Mouse (Mus musculus) layer of hippocampus, adult 2 months (tissue): ENCODE measurements around the gene Zfp324. TPM values are rescaled to one million over a fixed set of nuclear protein-coding genes. Genes with fewer than 3 reads are reported as not detected.
A peak's percentile ranks its signal among the peaks of the same experiment; 100 is the strongest.

Source experiments
- DNase-seq, 2 experiments: peaks; one replicate each; pipeline ENCODE4 v3.0.0; 2022; ENCODE audit warnings: low spot score in 2 of 2
- H3K27ac ChIP-seq: fragments of 200-600 bp; 2 replicates; pipeline ENCODE4 v1.8.1; 2022
- H3K4me3 ChIP-seq: fragments of 200-600 bp; 2 replicates; pipeline ENCODE4 v1.8.1; 2022; ENCODE audit warnings: mild to moderate bottlenecking
- CTCF ChIP-seq: fragments of 200-600 bp; conservative IDR thresholded peaks from 2 replicates; pipeline ENCODE4 v1.8.1; 2022; ENCODE audit warnings: antibody characterized with exemption, mild to moderate bottlenecking, moderate library complexity
- total RNA-seq, 2 experiments: library from RNA; stranded (reverse); gene quantifications; 2 replicates each; pipeline ENCODE4 v1.2.3; 2021

Gene Zfp324
- total RNA-seq, 2 experiments from 2014 or later: 11.0 to 11.4 TPM

- no peak for DNase-seq
- Histone ChIP-seq H3K4me3 (no peak overlapping the region; the same call in 1 of the 2 replicates), H3K27ac (peak overlapping the region; percentile 98; the same call in 1 of the 2 replicates)
- no peak for TF ChIP-seq CTCF
These were observed 13.5 kb downstream of the Zfp324 start for GRCm38 (mm10) chr7:12978931-12979722.

GRCm38 (mm10) chr7:12979776-12980175 lies 14.1 kb downstream of the Zfp324 start:
- H3K27ac ChIP-seq: no peak overlapping the region
- TF ChIP-seq CTCF: no peak
- no peak overlapping the region for H3K4me3 ChIP-seq
- no peak for DNase-seq

GRCm38 (mm10) chr7:12980291-12980690 lies 14.7 kb downstream of the Zfp324 start:
- no peak for DNase-seq
- TF ChIP-seq CTCF: no peak
- Histone ChIP-seq H3K4me3 (no peak overlapping the region), H3K27ac (no peak overlapping the region)

- no peak overlapping the region for H3K4me3 ChIP-seq
- no peak for TF ChIP-seq CTCF
These were observed 20.1 kb downstream of the Zfp324 start for GRCm38 (mm10) chr7:12985724-12986123.

GRCm38 (mm10) chr7:12986906-12987305 lies 21.3 kb downstream of the Zfp324 start:
- no peak overlapping the region for H3K4me3 ChIP-seq
- no peak overlapping the region for H3K27ac ChIP-seq
- no peak for TF ChIP-seq CTCF
- DNase-seq: no peak

More at GRCm38 (mm10) chr7:12985724-12986123, 20.1 kb downstream of the Zfp324 start:
- no peak overlapping the region for H3K27ac ChIP-seq
- DNase-seq: no peak

- Histone ChIP-seq H3K27ac (no peak overlapping the region), H3K4me3 (no peak overlapping the region)
- no peak for TF ChIP-seq CTCF
- no peak for DNase-seq
These were observed 22.0 kb downstream of the Zfp324 start for GRCm38 (mm10) chr7:12987409-12988189.

GRCm38 (mm10) chr7:12992222-12992621 lies 26.6 kb downstream of the Zfp324 start:
- H3K4me3 ChIP-seq: no peak overlapping the region
- DNase-seq: peak in 1 of 2 experiments; percentile 19
- H3K27ac ChIP-seq: no peak overlapping the region
- TF ChIP-seq CTCF: peak; percentile 76

GRCm38 (mm10) chr7:12993148-12993547 lies 27.5 kb downstream of the Zfp324 start:
- DNase-seq: no peak
- Histone ChIP-seq H3K4me3 (no peak overlapping the region), H3K27ac (no peak overlapping the region)
- TF ChIP-seq CTCF: no peak

- Histone ChIP-seq H3K4me3 (no peak overlapping the region), H3K27ac (no peak overlapping the region)
- no peak for TF ChIP-seq CTCF
- DNase-seq: no peak
These were observed 30.2 kb downstream of the Zfp324 start for GRCm38 (mm10) chr7:12995862-12996261.

GRCm38 (mm10) chr7:12997230-12997629 lies 31.6 kb downstream of the Zfp324 start:
- Histone ChIP-seq H3K4me3 (no peak overlapping the region), H3K27ac (no peak overlapping the region)
- no peak for TF ChIP-seq CTCF
- no peak for DNase-seq

- Histone ChIP-seq H3K27ac (no peak within 1 kb of the TSS), H3K4me3 (no peak within 1 kb of the TSS)
- no peak for TF ChIP-seq CTCF
- DNase-seq: no peak
These were observed 32.4 kb downstream of the Zfp324 start, which contains the start of gene Slc27a5 for GRCm38 (mm10) chr7:12998053-12998452. Slc27a5 (minus strand) TSS chr7:12998192.

- DNase-seq: no peak
These were observed 33.2 kb downstream of the Zfp324 start, which contains the start of gene Trim28 for GRCm38 (mm10) chr7:12998851-12999250. Trim28 (plus strand) TSS chr7:12999114.

GRCm38 (mm10) chr7:13001584-13001983 lies 35.9 kb downstream of the Zfp324 start:
- H3K4me3 ChIP-seq: no peak overlapping the region
- TF ChIP-seq CTCF: no peak
- no peak overlapping the region for H3K27ac ChIP-seq
- DNase-seq: no peak

More at GRCm38 (mm10) chr7:12998851-12999250, 33.2 kb downstream of the Zfp324 start, which contains the start of gene Trim28:
- TF ChIP-seq CTCF: no peak
- no peak within 1 kb of the TSS for H3K4me3 ChIP-seq
- no peak within 1 kb of the TSS for H3K27ac ChIP-seq

- DNase-seq: no peak
- H3K27ac ChIP-seq: no peak overlapping the region
- no peak overlapping the region for H3K4me3 ChIP-seq
- peak; percentile 18; the same call in 1 of the 2 replicates for TF ChIP-seq CTCF
These were observed 37.7 kb downstream of the Zfp324 start for GRCm38 (mm10) chr7:13003380-13003779.
